Mouse (Mus musculus) stomach, embryonic 14.5 days (tissue): ENCODE data around the gene Arl2. TPM values are rescaled to one million over a fixed set of nuclear protein-coding genes. Genes with fewer than 3 reads are reported as not detected.

ENCODE experiments used
- ATAC-seq: fragments of 200-750 bp; cut with Nextera tagmentation; 2 replicates; pipeline ENCODE4 v1.8.0; 2017; ENCODE audit warnings: low read depth, moderate TSS enrichment; ENCODE audit not compliant: insufficient number of reproducible peaks, insufficient read depth, low FRiP score
- H3K27ac ChIP-seq: fragments of 300-500 bp; sonication (generic); 2 replicates; pipeline ENCODE4 v1.5.1; 2014; ENCODE audit warnings: mild to moderate bottlenecking, low read length, moderate library complexity, mixed read lengths
- H3K27me3 ChIP-seq: fragments of 300-500 bp; sonication (generic); 2 replicates; pipeline ENCODE4 v1.6.1; 2014; ENCODE audit warnings: low read length, control low read depth, mixed read lengths; ENCODE audit not compliant: control insufficient read depth, insufficient read depth
- H3K36me3 ChIP-seq: fragments of 300-500 bp; sonication (generic); 2 replicates; pipeline ENCODE4 v1.6.1; 2014; ENCODE audit warnings: mild to moderate bottlenecking, control low read depth, low read length, moderate library complexity, mixed read lengths; ENCODE audit not compliant: control insufficient read depth, insufficient read depth
- H3K4me1 ChIP-seq: fragments of 300-500 bp; sonication (generic); 2 replicates; pipeline ENCODE4 v1.6.1; 2014; ENCODE audit warnings: low read length, control low read depth, mixed read lengths; ENCODE audit not compliant: control insufficient read depth, insufficient read depth
- H3K4me2 ChIP-seq: fragments of 300-500 bp; sonication (generic); replicated peaks from 2 replicates; pipeline ENCODE4 v1.6.1; 2014; ENCODE audit warnings: low read depth, low read length, control low read depth
- H3K4me3 ChIP-seq: fragments of 300-500 bp; sonication (generic); 2 replicates; pipeline ENCODE4 v1.5.1; 2014; ENCODE audit warnings: low read depth, low read length, control low read depth
- H3K9ac ChIP-seq: fragments of 300-500 bp; sonication (generic); replicated peaks from 2 replicates; pipeline ENCODE4 v1.6.1; 2014; ENCODE audit warnings: low read depth, mild to moderate bottlenecking, control low read depth, low read length, moderate library complexity, mixed read lengths
- H3K9me3 ChIP-seq: fragments of 300-500 bp; sonication (generic); 2 replicates; pipeline ENCODE4 v1.6.1; 2016; ENCODE audit warnings: low read depth, low read length, control low read depth; ENCODE audit not compliant: control insufficient read depth
- WGBS: fragments of 180-500 bp; shearing (Covaris S2); extraction: QIAGEN DNeasy Blood & Tissue Kit; methylation state at CpG from one replicate; pipeline ENCODE4 v1.1.7; 2014; 5-methylcytosine and 5-hydroxymethylcytosine counted together
- polyA plus RNA-seq: library from polyadenylated mRNA; unstranded; fragments of >200 nt; fragmentation: Nextera tagmentation; extraction: Ambion mirVana; gene quantifications from 2 replicates; pipeline ENCODE4 v1.2.1, GENCODE M21; 2014

The Arl2 gene
- polyA plus RNA-seq, 1 experiment from 2014 or later = 107 TPM

DNA sequence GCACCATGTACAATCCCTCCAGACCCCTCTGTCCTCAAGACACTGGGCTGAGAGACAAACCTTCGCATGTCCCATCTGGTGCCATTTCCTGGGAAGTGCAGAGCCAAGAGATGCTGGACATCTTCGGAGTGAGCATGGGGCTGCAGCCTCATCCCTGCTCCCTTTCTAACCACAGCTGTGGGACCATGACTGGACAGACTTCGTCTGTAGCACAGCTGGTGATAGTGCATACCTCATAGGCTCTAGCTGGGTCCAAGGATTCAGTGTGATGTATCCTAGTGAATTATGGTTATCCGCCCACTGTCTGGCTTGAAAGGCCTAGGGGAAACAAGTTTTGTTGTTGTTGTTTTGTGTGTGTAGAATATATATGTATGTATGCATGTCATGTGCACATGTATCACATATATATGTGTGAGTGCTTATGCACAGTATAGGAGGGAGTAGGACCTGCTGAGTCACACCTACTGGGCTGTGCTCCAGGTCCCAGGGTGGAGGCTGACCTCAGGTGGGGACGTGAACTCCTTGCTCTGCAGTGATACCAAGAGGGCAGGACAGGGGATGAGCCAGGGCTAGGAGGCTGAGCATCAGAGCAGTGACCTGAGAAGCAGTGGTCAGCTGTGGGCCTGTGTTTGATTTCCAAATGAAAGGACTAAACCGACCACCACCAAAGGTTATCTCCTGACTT, 39.0 kb downstream of the Arl2 start:
- 77% methylated on average over 6 of the region's 6 CpGs for WGBS
- no peak for ATAC-seq

GRCm38 (mm10) chr19:6101186-6101585, 40.2 kb downstream of the Arl2 start:
- no peak overlapping the region for H3K27ac ChIP-seq
- no peak for ATAC-seq
- 54% methylated on average over 6 of the region's 6 CpGs for WGBS
- no peaks in the 10 kb centered on the region for H3K27me3 ChIP-seq
- H3K36me3 ChIP-seq = no peaks in the 10 kb centered on the region; the same call in 1 of the 2 replicates
- no peaks in the 10 kb centered on the region for H3K4me1 ChIP-seq
- H3K4me3 ChIP-seq = no peak overlapping the region
- H3K9me3 ChIP-seq = no peaks in the 10 kb centered on the region
- no peak overlapping the region for H3K4me2 ChIP-seq
- no peak overlapping the region for H3K9ac ChIP-seq

More for the DNA sequence above, 39.0 kb downstream of the Arl2 start:
- Histone ChIP-seq H3K4me2 (no peak overlapping the region), H3K27ac (no peak overlapping the region), H3K4me3 (no peak overlapping the region), H3K27me3 (no peaks in the 10 kb centered on the region), H3K9me3 (no peaks in the 10 kb centered on the region), H3K9ac (no peak overlapping the region), H3K36me3 (no peaks in the 10 kb centered on the region; the same call in 1 of the 2 replicates), H3K4me1 (no peaks in the 10 kb centered on the region)

GRCm38 (mm10) chr19:6097847-6098246, 43.5 kb downstream of the Arl2 start:
- peaks cover 4% of the 10 kb centered on the region; the same call in 1 of the 2 replicates for H3K36me3 ChIP-seq
- H3K4me2 ChIP-seq = no peak overlapping the region
- no peaks in the 10 kb centered on the region for H3K27me3 ChIP-seq
- H3K9ac ChIP-seq = no peak overlapping the region
- H3K9me3 ChIP-seq = no peaks in the 10 kb centered on the region
- H3K4me1 ChIP-seq = no peaks in the 10 kb centered on the region
- no peak overlapping the region for H3K27ac ChIP-seq
- H3K4me3 ChIP-seq = no peak overlapping the region
- WGBS = 82% methylated on average over 3 of the region's 3 CpGs
- ATAC-seq = no peak

- Histone ChIP-seq H3K9ac (no peak within 1 kb of the TSS), H3K27ac (no peak within 1 kb of the TSS), H3K4me1 (no peaks in the 10 kb centered on the region), H3K36me3 (peaks cover 27% of the 10 kb centered on the region), H3K9me3 (no peaks in the 10 kb centered on the region), H3K27me3 (no peaks in the 10 kb centered on the region), H3K4me3 (no peak within 1 kb of the TSS), H3K4me2 (no peak within 1 kb of the TSS)
- no peak for ATAC-seq
- 81% methylated on average over 7 of the region's 7 CpGs for WGBS
Observed at GRCm38 (mm10) chr19:6094119-6094518, 47.2 kb downstream of the Arl2 start, which contains the start of gene AC131692.1. AC131692.1 (plus strand) TSS chr19:6094419.

- Histone ChIP-seq H3K36me3 (peaks cover 35% of the 10 kb centered on the region), H3K27me3 (no peaks in the 10 kb centered on the region), H3K4me1 (peaks cover 7% of the 10 kb centered on the region), H3K4me2 (no peak overlapping the region), H3K9ac (no peak overlapping the region), H3K9me3 (no peaks in the 10 kb centered on the region), H3K27ac (no peak overlapping the region), H3K4me3 (no peak overlapping the region)
- 92% methylated on average over 13 of the region's 13 CpGs for WGBS
- no peak for ATAC-seq
Observed at GRCm38 (mm10) chr19:6088841-6089240, 52.5 kb downstream of the Arl2 start.

DNA sequence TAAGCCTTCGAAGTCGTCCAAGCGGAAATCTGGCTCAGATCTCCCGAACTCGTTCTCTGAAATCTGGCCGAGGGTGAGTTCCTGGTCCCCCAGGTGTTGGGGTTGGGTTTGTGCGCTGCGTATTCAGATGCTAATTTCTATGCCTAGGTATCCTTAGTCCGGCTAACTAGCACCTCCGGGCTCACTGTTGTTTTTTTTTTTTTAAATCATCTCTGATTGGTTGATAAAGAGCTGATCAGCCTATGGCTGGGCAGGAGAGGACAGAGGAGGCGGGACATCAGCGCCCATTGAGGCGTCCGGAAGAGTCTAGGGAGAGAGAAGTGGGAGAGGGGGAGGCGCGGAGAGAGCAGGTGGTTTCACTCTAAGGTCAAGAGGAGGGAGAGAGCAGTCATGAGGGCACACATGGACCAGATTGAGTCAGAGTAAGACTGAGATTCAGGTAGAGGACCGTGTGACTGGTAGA, 55.9 kb downstream of the Arl2 start:
- Histone ChIP-seq H3K36me3 (peaks cover 36% of the 10 kb centered on the region), H3K4me3 (peak overlapping the region; percentile 60), H3K27me3 (no peaks in the 10 kb centered on the region), H3K4me1 (peaks cover 11% of the 10 kb centered on the region), H3K27ac (peak overlapping the region; percentile 34; the same call in 1 of the 2 replicates), H3K9me3 (no peaks in the 10 kb centered on the region), H3K9ac (no peak overlapping the region; the same call in 1 of the 2 replicates), H3K4me2 (peak overlapping the region; percentile 54)
- under 1% methylated on average over 17 of the region's 17 CpGs for WGBS
- ATAC-seq = peak; percentile 79; the same call in 1 of the 2 replicates

DNA sequence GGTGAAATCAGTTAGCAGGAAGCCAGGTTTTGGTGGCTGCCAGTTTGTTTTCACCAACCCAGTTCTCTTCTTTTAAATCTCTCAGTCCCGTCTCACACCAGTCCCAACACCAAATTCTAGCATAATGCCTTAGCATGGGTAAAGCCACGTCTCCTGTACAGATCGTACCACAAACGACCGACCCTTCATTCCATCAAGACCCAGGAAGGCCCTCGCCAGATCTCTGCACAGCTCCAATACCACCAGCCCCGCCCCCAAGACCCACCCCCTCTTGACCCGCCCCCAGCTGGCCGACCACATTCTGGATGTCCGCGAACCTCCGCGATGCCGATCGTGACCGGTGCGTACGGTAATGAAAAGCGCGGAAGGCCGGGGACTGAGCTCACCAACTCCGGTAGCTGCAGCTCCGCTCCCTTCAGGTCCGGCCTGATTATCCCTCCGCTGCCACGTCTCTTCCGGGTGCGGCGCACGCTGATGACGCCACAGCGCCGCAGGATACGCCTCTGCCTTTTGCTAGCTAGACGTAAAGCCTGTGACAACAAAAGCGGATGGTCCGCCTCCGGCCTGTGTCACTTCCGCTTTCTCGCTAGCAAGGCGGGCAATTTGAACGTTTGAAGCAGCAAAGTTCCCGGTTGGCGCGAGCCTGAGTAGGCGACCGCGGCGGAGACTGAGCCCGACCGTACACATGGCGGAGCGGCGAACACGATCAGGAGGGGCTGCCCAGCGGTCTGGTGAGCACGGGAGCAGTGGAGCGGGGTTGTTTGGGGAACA, 56.7 kb downstream of the Arl2 start, which contains the start of the genes Zfpl1 and Cdca5:
Zfpl1 (minus strand) TSS at position 479 of the 771 bp plus-strand sequence.
Cdca5 (plus strand) TSS at position 506 of the 771 bp plus-strand sequence.
- Histone ChIP-seq H3K27ac (peak within 1 kb of the TSS; percentile 44; the same call in 1 of the 2 replicates), H3K9ac (peak within 1 kb of the TSS; percentile 64), H3K9me3 (no peaks in the 10 kb centered on the region), H3K4me2 (peak within 1 kb of the TSS; percentile 97), H3K36me3 (peaks cover 34% of the 10 kb centered on the region), H3K4me3 (peak within 1 kb of the TSS; percentile 60), H3K4me1 (peaks cover 11% of the 10 kb centered on the region), H3K27me3 (no peaks in the 10 kb centered on the region)
- ATAC-seq = peak; percentile 89
- under 1% methylated on average over 58 of the region's 58 CpGs for WGBS
